Mouse (Mus musculus) megakaryocyte, embryonic 14.5 days (primary cell): ENCODE results near the gene Esr1.

ENCODE experiments used
- FLI1 ChIP-seq: IDR thresholded peaks from 2 replicates; pipeline ENCODE4 v1.6.1; 2012; ENCODE audit warnings: low read length, inconsistent platforms, mixed read lengths
- GATA1 ChIP-seq: IDR thresholded peaks from 3 replicates; pipeline ENCODE4 v1.6.1; 2012; ENCODE audit warnings: mixed read lengths, low read length, inconsistent platforms, borderline replicate concordance

DNA sequence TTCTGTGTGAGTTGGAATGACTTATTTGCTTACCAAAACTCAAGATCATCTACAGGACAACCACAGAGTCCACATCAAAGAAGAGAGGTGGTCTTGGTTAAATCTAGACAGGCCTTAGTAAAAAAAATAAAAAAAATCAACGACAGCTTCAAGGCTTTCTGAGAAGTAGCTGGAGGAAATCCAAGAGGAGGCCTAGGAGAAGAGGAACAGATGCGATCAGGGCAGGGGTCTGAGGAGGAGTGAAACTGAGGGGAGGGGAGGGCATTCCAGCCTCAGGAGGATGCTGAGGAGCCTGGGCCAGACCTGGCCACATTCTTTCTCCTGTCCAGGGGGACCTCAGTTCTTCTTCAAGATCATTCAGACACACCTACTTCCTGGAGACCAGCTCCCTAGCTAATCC is 360.6 kb downstream of the Esr1 start:
- TF ChIP-seq GATA1 (no peak), FLI1 (no peak)
